Mouse (Mus musculus) kidney, adult 11 months (tissue): Measurements from ENCODE around the gene Ccl9.
A peak's percentile ranks its signal among the peaks of the same experiment; 100 is the strongest.

Experiments used
- DNase-seq: peaks from one replicate; pipeline ENCODE4 v3.0.0; 2022

Ccl9 gene

DNA sequence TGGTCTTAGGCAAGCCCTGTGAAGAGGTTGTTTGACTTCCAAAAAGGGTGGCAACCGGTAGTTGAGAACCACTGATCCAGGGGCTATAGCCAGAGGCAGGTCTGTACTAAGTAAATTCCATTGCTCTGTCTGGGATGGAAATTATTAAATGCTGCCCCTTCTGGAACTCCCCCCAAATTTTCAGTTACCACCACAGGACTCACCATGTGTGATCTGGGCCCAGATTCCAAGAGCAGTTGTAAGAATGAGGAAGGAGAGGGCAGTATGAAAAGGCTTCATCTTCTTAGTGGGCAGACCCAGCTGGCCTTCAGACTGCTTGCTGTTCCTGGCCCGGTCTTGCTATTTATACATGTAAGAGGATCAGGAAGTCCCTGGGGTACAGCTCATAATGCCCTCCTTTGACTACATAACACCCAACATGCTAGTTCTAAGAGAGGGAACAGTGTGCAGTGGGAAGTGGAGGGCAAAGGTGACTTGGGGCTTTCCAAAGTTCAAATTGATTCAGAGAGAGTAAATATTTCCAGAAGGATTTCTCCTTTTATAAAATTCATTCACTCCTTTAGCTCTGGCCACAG lies at the start of gene Ccl9:
Ccl9 (minus strand) TSS at position 451 of the 575 bp plus-strand sequence.
- DNase-seq: no peak

DNA sequence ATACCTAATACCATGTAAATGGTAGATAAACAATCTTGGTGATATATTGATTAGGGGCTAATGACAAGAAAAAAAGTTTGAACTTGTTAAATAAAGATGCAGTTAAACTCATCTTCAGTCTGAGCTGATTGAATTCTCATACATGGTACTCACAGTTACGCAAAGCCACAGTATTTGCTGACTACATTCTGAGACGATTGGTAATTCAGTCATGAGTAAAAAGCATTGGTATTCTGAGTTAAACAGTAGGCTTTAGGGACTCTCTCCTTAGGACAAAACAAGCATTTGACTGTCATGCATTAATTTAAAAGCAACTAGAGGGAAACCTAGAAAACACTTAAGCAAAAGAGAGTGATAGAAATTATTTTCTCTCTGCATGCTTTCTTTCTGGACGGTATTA lies 45.1 kb upstream of the Ccl9 start:
- no peak for DNase-seq

DNA sequence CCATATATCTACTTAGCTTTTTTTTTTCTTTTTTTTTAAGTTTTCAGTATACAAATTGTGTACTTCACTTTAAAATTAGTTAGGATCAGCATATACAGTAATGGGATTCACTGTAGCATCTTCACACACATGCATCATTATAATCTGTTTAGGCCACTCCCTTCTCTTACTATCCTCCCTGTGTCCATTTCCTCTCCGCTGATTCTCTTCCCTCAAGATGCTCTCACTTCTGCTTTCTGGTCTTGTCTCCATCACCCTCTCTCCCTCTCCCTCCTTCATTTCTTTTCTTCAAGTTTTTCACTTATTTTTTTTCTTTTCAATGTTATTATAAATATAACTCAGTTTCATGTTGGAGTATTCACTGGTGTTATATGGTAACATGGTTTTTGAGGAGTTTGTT lies 40.6 kb upstream of the Ccl9 start:
- DNase-seq: no peak

DNA sequence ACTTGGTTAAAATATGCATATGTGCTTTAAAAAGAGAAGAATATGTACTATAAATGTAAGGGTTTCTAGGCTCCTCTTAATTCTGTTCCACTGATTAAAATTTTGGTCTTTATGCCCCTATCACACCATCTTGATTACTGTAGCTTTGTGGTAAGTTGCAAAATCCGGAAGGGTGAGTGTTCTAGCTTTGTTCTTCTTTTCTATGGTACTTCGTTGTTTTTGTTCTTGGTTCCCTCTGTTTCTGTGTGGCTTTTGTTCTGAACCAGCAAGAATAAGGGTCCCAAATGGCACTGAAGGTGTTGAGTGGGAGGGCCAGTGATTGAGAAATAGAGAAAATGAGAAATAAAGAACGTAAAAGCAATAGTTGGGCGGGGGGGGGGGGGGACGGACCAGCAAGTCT lies 39.8 kb upstream of the Ccl9 start:
- no peak for DNase-seq

DNA sequence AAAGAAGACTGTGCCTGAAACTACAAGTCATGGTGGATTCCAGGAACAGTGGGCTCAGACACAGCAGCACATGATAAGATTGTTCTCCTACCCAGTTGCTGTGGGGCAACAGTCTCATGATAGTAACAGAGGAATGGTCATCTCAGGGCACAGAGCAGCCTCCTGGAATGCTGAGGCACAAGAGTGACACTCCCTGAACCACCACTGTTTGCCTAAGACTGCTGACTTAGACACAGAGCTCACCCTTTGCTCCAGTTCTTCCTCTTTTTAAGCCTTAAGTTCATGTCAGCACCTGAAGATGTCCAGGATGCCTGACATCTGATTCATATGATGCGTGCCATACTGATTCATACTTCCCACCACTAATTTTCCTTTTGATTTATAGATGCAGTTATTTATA lies 38.1 kb upstream of the Ccl9 start:
- DNase-seq: no peak

DNA sequence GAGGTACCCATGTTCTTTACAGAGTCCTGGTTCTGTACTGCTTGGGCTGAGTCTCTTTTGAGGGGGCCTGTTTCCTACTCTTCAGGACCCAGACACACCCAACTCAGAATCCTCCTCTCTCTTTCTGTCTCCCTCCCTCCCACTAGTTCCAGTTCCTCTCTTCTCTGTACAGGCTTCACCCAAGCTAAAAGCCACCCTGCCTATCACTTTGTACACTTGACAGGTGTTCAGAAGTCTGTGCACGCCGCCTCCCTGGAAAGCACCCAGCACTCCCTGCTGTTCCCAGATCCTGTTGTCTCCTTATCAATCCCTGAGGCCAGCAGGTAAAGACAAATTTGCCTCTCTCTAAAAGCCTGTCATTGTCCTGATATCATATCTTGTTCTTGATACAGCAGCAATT lies 32.5 kb upstream of the Ccl9 start:
- no peak for DNase-seq

DNA sequence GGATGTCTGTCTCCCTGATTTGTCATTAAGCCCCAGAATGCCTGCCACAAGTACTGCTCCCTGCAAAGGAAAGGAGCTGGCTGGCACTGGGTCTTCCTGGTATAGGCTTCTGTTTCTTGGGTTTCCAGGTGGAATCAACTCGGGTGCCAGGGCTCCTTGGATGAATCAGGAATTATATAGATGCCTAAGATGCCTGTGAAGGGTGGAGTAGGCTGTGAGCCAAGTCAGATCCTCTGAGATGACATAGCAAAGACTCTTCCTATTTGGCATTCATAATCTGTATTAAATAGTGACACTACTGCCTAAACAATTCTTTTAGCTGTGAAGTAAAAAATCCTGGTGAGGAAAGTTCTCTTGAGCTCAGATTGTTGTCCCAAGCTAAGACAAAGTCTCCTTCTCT lies 28.0 kb upstream of the Ccl9 start:
- DNase-seq: no peak

DNA sequence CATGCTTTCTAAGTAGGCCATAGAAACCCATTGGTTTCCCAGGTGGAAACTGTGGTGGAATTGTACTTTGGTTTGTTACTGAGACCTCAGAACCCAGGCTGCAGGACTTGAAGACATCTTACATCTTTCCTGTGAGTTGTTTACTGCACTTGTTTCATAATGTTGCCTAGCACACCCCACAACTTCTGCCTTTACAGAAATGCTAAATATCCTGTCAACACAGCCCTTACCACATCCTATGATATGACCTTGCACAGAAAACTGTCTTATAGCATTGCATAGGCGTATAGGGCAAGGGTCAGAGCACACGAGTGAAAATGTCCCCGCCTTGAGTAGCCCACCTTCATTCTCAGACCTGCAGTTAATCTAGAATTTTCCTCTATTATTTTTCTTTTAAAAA lies 27.1 kb upstream of the Ccl9 start:
- no peak for DNase-seq

DNA sequence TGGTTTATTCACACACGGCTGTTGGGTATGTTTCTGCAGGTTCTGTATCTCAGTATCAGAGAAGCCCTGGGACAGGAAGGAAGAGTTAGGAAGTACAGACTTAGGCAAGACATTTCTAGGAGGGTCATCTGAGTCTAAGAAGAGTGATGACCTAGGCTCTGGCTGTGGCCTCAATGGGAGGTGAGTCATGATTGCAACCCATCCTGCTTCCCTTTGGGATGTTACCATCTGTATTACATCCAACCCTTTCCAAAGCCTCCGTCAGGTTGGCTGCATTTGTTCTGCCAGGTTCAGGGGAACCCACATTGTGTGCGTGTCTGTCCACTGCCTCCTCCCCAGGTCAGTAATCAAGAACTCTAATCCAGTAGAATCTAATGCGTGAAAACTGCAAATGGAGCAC lies 26.3 kb upstream of the Ccl9 start:
- DNase-seq: no peak

DNA sequence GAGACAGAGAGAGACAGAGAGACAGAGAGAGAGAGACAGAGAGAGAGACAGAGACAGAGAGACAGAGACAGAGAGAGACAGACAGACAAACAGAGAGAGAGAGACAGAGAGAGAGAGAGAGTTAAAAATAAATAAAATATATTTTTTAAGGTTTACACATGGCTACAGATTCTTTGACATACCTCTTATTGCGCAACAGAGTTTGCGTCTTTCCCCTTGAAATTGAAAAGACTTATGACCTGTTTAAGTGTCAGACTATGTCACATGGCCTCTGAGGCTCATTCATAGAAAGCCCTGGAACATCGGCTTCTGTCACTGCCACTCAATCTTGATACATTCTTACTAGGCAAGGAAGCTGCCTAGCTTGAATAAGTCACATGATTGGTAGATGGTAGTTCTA lies 25.0 kb upstream of the Ccl9 start:
- DNase-seq: no peak

DNA sequence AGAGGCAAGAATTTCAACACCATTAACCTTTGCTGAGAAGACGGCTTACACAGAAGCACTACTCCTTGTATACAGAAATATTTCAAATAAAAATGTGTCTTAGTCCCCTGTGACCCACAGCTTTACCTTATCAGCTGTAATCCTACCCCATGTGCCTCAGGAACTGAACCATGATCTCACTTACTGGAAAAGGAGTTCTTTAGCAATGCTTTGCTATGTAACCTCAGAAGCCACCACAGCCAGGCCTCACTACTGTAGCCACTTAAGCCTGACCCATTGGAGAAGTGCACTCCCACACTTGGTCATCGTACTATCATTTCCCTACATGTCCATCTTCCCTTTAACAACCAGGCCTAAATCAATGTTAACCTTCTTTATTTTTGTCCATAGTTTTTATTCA lies 22.1 kb upstream of the Ccl9 start:
- no peak for DNase-seq

DNA sequence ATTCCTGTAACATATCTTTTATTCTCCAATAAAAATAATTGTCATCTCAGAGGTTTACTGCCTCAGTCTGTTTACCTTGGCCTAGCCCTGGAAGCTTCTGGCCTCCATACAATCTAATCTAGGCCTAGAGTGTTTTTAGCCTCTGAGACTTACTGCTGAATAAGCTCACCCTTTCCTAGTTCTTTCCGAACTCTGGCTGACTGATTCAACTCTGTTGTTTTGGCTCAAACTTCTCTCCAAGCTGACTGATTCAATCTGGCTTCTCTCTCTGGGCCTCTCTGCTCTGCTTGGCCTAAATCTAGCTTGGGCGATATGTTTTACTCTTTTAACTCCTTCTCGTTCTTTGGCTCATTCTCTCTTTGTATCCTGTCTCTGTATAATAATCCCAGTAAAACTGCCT lies 20.6 kb upstream of the Ccl9 start:
- no peak for DNase-seq

DNA sequence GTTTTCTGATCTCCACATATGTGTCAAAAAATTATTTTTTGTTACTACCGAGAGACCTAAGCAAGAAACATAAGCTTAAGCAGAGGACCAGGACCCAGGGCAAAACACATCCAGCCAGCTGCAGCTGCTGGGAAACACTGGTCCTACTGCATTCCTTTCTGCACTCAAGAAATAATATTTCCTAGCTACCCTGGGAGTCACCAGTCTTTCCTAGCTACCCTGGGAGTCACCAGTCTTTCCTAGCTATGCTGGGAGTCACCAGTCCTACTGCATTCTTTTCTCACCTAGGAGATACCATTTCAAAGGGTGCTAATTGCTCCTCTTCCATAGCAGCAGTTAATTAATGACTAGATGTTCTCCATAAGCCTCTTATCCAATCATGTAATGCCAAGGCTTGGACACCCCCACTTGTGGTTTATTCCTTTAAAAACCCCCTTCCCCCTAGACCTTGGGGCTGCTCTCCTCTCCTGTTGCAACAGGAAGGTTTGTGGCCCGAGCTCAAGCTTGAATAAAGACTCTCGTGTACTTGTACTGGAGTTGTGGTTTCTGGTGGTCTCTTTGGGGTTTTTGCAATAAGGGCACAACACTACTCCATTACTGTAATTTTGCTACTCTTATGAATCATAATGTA lies 19.9 kb upstream of the Ccl9 start:
- no peak for DNase-seq

DNA sequence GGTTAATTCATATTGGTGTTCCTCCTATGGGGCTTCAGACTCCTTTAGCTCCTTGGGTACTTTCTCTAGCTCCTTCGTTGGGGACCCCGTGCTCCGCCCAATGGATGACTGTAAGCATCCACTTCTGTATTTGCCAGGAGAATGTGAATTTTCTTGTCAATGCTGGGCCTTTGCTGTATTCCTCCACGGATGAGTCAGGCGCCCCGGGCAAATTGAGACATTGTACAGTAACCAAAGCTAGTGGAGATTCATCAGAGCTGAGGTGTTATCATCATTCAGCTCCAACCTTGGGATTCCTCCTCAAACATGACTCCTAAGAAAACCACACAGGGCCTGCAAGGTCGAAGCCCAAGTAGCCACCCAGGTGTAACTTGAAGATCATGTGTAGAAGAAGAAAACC lies 19.4 kb upstream of the Ccl9 start:
- no peak for DNase-seq

DNA sequence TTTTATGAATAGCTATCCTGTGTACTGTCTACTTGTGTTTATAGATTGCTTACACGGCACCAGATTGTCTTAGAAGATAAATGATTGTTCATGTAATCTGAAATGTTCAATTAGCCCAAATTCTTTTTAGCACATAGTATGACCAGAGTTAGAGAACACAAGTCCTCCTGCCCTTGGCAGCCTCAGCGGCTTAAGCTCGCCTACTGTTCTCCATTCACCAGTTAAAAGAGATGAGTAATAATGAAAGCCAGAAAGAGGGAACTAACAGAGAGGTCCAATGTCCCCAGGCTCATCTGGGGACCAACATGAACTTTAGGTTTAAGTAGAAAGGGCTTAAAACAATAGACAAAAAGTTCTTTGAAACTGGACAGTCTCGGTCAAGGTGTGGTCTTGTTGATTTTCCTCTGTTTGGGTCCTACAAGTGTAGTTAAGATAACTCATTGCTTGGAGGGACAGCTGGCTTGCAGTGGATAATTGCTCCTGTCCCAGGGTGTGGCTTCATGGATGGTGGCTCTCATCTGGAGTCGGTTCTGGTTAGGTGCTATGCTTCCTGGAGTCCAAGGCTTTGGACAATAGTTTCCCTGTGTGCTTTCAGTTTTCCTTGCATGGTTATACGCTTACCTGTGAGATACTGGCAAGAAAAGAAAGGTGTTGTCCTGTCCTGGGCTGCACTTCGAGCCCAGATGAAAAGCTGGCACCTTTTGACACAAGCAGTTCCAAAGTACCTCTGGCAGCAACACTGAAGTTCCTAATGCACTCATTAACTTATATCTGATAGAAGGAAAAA lies 17.4 kb upstream of the Ccl9 start:
- DNase-seq: no peak

DNA sequence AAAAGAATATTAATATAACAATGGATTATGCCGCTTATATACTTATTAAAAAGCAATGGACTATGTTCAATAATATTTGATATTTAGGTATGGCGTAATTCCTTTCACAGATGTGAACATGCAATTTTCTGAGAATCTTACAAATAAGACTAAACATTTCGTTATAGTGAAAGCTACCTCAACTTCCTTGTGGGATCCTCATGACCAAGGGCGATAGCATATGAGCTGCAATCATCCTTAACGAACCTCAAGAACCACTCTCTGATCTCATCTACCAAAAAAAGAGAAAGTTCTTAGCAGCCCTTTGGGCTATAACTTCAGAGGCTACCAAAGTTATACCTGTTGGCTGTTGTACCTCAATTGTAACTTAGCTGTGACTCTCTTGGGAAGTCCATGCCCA lies 15.0 kb upstream of the Ccl9 start:
- DNase-seq: no peak

DNA sequence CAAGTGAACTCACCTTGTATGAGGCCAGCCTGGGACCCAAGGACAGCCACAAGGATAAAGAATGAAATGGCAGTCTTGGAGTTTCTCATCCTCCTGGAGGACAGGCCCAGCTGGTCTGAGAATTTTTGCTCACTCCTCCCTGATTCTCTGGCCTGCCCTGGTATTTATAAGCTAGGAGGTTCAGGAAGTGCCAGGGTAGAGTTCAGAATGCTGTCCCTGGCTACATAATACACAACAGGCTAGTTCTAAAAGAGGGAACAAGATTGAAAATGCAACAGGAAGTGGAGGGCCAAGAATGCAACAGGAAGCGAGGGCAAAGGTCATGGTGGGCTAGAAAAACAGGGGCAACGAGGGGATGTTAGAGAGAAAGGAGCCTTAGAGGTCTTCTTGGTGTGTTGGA lies 14.4 kb upstream of the Ccl9 start, which contains the start of gene Ccl6:
Ccl6 (minus strand) TSS at position 235 of the 400 bp plus-strand sequence.
- DNase-seq: no peak

DNA sequence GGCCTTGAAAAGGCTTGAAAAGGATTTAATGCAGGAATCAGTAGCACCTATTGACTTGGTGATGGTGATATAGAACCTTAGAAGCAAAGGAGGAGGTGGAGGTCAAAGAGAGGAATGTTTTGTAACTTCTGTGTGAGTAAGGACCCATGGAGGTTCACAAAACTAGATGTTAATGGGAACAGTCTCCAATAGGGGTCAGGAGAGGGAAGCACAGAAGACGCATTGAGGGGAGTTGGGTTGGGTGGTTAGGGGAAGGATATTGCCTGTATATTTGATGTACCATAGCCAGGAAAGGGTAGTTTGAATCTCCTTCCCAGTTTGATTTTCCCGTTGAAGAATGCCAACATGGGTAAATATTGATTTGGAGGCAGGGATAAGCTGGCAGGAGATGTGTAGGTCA lies 5.8 kb upstream of the Ccl9 start:
- no peak for DNase-seq

DNA sequence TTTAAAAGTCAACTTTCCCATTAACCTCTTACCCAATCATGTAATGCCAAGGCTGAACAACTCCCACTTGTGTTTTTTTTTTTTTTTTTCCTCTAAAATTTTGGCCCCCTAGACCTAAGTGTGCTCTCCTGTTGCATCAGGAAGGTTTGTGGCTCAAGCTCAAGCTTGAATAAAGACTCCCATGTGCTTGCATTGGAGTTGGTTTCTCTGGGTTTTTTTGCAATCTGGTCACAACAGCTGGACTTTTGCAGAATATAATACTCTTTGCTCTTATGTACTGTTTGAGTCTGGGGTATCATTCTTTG lies 5.0 kb upstream of the Ccl9 start:
- no peak for DNase-seq

DNA sequence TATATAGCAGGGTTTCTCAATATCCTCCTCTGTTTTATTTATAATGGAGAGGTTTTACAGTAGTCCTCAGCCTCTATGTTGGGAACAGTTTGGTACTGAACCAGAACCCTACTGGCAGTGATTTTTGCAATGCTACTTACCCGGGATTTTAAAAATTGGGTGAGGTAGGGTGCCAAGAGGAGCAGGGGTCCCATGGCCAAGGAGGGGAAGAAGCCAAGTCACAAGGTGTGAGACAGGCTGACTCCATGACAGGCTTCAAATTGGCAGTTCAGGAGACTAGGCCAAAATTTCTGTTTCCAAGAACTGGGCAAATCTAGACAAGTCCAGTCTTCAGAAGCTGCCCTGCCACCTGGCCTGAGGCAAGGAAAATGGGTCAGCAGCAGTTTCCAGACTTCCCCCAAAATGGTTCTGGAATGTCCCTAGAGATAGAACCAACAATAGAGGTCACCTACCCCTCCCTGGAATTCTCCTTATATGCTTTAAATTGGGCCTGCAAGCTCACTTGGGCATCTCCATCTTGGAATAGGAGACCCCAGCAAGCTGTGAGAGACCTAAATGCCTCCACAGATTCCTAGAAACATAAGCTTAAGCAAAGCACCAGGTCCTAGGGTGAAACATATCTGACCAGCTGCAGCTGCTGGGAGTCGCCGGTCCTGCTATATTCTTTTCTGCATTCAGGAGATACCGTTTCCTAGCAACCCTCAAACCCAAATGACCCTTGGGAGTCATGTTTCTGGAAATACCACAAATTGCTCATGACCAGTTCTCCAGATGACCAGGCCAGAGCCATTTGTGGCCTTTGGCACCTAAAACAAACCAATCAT lies 4.4 kb upstream of the Ccl9 start:
- peak; percentile 66 for DNase-seq

DNA sequence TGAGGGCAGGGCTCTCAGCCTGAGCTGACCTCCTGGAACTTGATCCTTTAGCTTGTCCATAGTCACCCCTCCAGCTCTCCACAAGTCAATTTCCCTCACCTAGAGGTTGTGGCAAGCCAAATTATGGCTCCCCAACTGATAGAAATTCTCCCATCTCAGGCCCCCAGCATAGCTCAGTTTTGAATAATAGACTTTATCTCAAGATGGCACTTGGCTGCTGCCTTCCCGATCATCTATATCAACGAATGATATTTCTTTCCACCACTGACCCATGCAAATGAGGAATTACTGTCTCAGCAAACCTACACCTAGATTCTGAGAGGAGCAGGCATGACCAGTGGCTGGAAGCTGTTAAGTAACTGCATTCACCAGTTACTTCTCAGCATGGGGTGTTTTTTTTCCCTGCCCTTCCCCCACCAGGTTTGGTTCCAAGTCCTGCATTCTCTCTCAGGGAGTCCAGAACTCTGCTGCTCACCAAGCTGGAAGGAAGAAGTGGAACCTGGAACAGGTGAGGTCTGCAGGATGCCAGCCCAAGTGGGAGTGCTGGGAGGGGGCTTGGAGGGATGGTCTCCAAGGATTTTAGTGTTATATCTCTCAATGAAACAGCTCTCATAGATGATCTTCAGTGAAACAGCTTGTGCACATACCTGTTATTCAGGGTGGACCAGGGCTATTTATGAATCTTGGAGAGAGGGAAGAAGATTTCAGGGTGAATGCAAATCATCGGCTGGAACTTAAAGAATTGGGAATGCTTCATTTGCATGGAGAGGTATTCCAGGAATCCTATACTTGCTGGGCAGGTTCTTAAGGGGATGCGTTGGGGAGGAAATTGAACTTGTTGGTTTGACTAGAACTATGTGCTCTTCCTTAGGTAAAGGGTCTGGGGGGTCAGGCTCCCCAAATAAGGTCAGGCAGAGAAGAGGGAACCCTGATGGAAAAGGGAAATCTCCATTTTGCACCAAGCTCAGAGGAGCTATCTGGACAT lies 3.5 kb upstream of the Ccl9 start:
- peak; percentile 80 for DNase-seq

DNA sequence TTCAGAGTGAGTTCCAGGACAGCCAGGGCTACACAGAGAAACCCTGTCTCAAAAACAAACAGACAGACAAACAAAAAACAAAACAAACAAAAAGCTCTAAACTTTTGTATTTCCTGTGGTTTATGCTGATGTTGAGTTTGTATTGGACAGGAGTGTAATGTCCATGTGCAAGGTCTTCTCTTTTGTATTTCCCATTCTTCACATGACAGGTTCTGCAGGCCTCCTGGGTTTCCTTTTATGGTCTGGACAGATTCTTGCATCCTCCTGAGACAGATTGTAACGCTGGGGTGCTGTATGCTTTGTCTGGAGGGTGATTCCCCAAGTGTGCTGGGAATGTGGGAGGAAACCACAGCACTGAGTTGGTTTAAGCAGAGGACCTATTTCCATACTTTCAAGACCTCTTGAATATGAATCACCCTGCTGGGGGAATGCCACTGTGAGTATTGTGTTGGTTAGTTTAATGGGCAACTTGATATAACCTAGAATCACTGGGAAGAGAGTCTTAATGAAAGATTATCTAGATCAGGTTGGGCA lies 2.3 kb upstream of the Ccl9 start:
- no peak for DNase-seq
